Mouse (Mus musculus) hindbrain, embryonic 10.5 days (tissue): ENCODE measurements at regions not wholly inside any gene's neighbourhood (a gene's known extent, or its start where the extent isn't known, plus 50 kb on each side); places are given as distances from the start of the nearest gene placed in this dataset.
A peak's percentile ranks its signal among the peaks of the same experiment; 100 is the strongest.

ENCODE experiments used
- DNase-seq: peaks from one replicate; pipeline ENCODE4 v3.0.0-alpha.2; 2017; ENCODE audit warnings: low spot score
- H3K27ac ChIP-seq: fragments of 300-500 bp; sonication (generic); 2 replicates; pipeline ENCODE4 v1.5.1; 2016; ENCODE audit warnings: mild to moderate bottlenecking, moderate library complexity
- H3K27me3 ChIP-seq: fragments of 300-500 bp; sonication (generic); 2 replicates; pipeline ENCODE4 v1.6.1; 2016; ENCODE audit warnings: mild to moderate bottlenecking; ENCODE audit not compliant: poor library complexity, insufficient read depth, severe bottlenecking
- H3K36me3 ChIP-seq: fragments of 300-500 bp; sonication (generic); 2 replicates; pipeline ENCODE4 v1.6.1; 2016; ENCODE audit warnings: mild to moderate bottlenecking, moderate library complexity
- H3K4me1 ChIP-seq: fragments of 300-500 bp; sonication (generic); replicated peaks from 2 replicates; pipeline ENCODE4 v1.6.1; 2016; ENCODE audit warnings: mild to moderate bottlenecking
- H3K4me3 ChIP-seq: fragments of 300-500 bp; sonication (generic); 2 replicates; pipeline ENCODE4 v1.5.1; 2016; ENCODE audit warnings: mild to moderate bottlenecking, moderate library complexity
- H3K9me3 ChIP-seq: fragments of 300-500 bp; sonication (generic); 2 replicates; pipeline ENCODE4 v1.6.1; 2016; ENCODE audit warnings: mild to moderate bottlenecking, moderate library complexity
- WGBS: fragments of 180-500 bp; shearing (Covaris S2); methylation state at CpG from one replicate; pipeline ENCODE4 v1.1.7; 2016; 5-methylcytosine and 5-hydroxymethylcytosine counted together

GRCm38 (mm10) chr11:63211501-63211900 is 82.7 kb downstream of the Pmp22 start:
- Histone ChIP-seq H3K36me3 (no peaks in the 10 kb centered on the region), H3K27ac (no peak overlapping the region), H3K27me3 (no peaks in the 10 kb centered on the region), H3K4me1 (peaks cover 7% of the 10 kb centered on the region), H3K9me3 (no peaks in the 10 kb centered on the region), H3K4me3 (no peak overlapping the region)
- DNase-seq, result no peak
- 81% methylated on average over 4 of the region's 4 CpGs for WGBS

GRCm38 (mm10) chr11:63213043-63213442 is 84.3 kb downstream of the Pmp22 start:
- peaks cover 7% of the 10 kb centered on the region for H3K4me1 ChIP-seq
- no peaks in the 10 kb centered on the region for H3K27me3 ChIP-seq
- 15% methylated on average over 6 of the region's 6 CpGs for whole genome bisulfite sequencing

GRCm38 (mm10) chr11:63213901-63214425 is 85.2 kb downstream of the Pmp22 start:
- Histone ChIP-seq H3K27me3 (peaks cover 4% of the 10 kb centered on the region; the same call in 1 of the 2 replicates), H3K36me3 (no peaks in the 10 kb centered on the region), H3K4me3 (0 out of 2 replicates have a peak overlapping the region, but pooled peaks have one; percentile 11), H3K27ac (no peak overlapping the region), H3K4me1 (peaks cover 7% of the 10 kb centered on the region), H3K9me3 (no peaks in the 10 kb centered on the region)
- WGBS, result 49% methylated on average over 19 of the region's 19 CpGs
- DNase-seq, result peak; percentile 23

More at GRCm38 (mm10) chr11:63213043-63213442, 84.3 kb downstream of the Pmp22 start:
- DNase-seq, result peak; percentile 85
- Histone ChIP-seq H3K9me3 (no peaks in the 10 kb centered on the region), H3K36me3 (no peaks in the 10 kb centered on the region), H3K27ac (no peak overlapping the region), H3K4me3 (no peak overlapping the region)

- 88% methylated on average over 2 of the region's 2 CpGs for WGBS
- H3K36me3 ChIP-seq, result no peaks in the 10 kb centered on the region
Measured at GRCm38 (mm10) chr11:63215993-63216392, 87.2 kb downstream of the Pmp22 start.

GRCm38 (mm10) chr11:63217049-63217448 is 88.3 kb downstream of the Pmp22 start:
- H3K4me1 ChIP-seq, result peaks cover 7% of the 10 kb centered on the region
- peaks cover 4% of the 10 kb centered on the region; the same call in 1 of the 2 replicates for H3K27me3 ChIP-seq
- H3K36me3 ChIP-seq, result no peaks in the 10 kb centered on the region
- WGBS, result 61% methylated on average over 3 of the region's 3 CpGs
- DNase-seq, result no peak
- no peak overlapping the region for H3K4me3 ChIP-seq
- no peaks in the 10 kb centered on the region for H3K9me3 ChIP-seq
- no peak overlapping the region for H3K27ac ChIP-seq

More at GRCm38 (mm10) chr11:63215993-63216392, 87.2 kb downstream of the Pmp22 start:
- no peak overlapping the region for H3K4me3 ChIP-seq
- H3K27ac ChIP-seq, result no peak overlapping the region
- DNase-seq, result no peak
- H3K27me3 ChIP-seq, result peaks cover 4% of the 10 kb centered on the region; the same call in 1 of the 2 replicates
- peaks cover 7% of the 10 kb centered on the region for H3K4me1 ChIP-seq
- no peaks in the 10 kb centered on the region for H3K9me3 ChIP-seq

GRCm38 (mm10) chr11:63226471-63226870 is 97.7 kb downstream of the Pmp22 start:
- Histone ChIP-seq H3K4me1 (peaks cover under 1% of the 10 kb centered on the region; the same call in 1 of the 2 replicates), H3K9me3 (no peaks in the 10 kb centered on the region; the same call in 1 of the 2 replicates), H3K36me3 (no peaks in the 10 kb centered on the region), H3K27ac (no peak overlapping the region), H3K27me3 (no peaks in the 10 kb centered on the region), H3K4me3 (no peak overlapping the region)
- DNase-seq, result no peak
- WGBS, result 95% methylated on average over 3 of the region's 3 CpGs

- Histone ChIP-seq H3K4me1 (peaks cover 4% of the 10 kb centered on the region; the same call in 1 of the 2 replicates), H3K36me3 (no peaks in the 10 kb centered on the region), H3K9me3 (no peaks in the 10 kb centered on the region; the same call in 1 of the 2 replicates), H3K27me3 (no peaks in the 10 kb centered on the region), H3K4me3 (no peak overlapping the region), H3K27ac (no peak overlapping the region)
- DNase-seq, result no peak
- 88% methylated on average over 6 of the region's 6 CpGs for WGBS
Measured at GRCm38 (mm10) chr11:63230786-63231185, 102.0 kb downstream of the Pmp22 start.

GRCm38 (mm10) chr11:63233172-63233966 is 104.6 kb downstream of the Pmp22 start:
- peaks cover 4% of the 10 kb centered on the region; the same call in 1 of the 2 replicates for H3K4me1 ChIP-seq
- H3K9me3 ChIP-seq, result no peaks in the 10 kb centered on the region; the same call in 1 of the 2 replicates
- no peak for DNase-seq
- H3K27me3 ChIP-seq, result no peaks in the 10 kb centered on the region
- H3K27ac ChIP-seq, result no peak overlapping the region
- 82% methylated on average over 13 of the region's 13 CpGs for WGBS
- no peak overlapping the region for H3K4me3 ChIP-seq
- no peaks in the 10 kb centered on the region for H3K36me3 ChIP-seq

GRCm38 (mm10) chr11:63234481-63234880 is 105.7 kb downstream of the Pmp22 start:
- peaks cover 4% of the 10 kb centered on the region; the same call in 1 of the 2 replicates for H3K4me1 ChIP-seq
- WGBS, result 85% methylated on average over 6 of the region's 6 CpGs
- H3K27ac ChIP-seq, result no peak overlapping the region
- H3K9me3 ChIP-seq, result no peaks in the 10 kb centered on the region; the same call in 1 of the 2 replicates
- H3K27me3 ChIP-seq, result no peaks in the 10 kb centered on the region
- no peak for DNase-seq
- no peaks in the 10 kb centered on the region for H3K36me3 ChIP-seq
- H3K4me3 ChIP-seq, result no peak overlapping the region

GRCm38 (mm10) chr11:63238655-63239054 is 109.9 kb downstream of the Pmp22 start:
- 81% methylated on average over 4 of the region's 4 CpGs for WGBS
- H3K4me1 ChIP-seq, result no peaks in the 10 kb centered on the region
- no peaks in the 10 kb centered on the region for H3K9me3 ChIP-seq
- DNase-seq, result no peak
- H3K36me3 ChIP-seq, result no peaks in the 10 kb centered on the region
- H3K27ac ChIP-seq, result no peak overlapping the region
- H3K4me3 ChIP-seq, result no peak overlapping the region
- no peaks in the 10 kb centered on the region for H3K27me3 ChIP-seq

GRCm38 (mm10) chr11:63243906-63244416 is 115.2 kb downstream of the Pmp22 start:
- DNase-seq, result no peak
- Histone ChIP-seq H3K9me3 (no peaks in the 10 kb centered on the region), H3K4me1 (peaks cover 29% of the 10 kb centered on the region), H3K27ac (no peak overlapping the region), H3K4me3 (no peak overlapping the region), H3K27me3 (no peaks in the 10 kb centered on the region), H3K36me3 (no peaks in the 10 kb centered on the region)
- WGBS, result 78% methylated on average over 9 of the region's 9 CpGs

GRCm38 (mm10) chr11:63245041-63245440 is 116.3 kb downstream of the Pmp22 start:
- no peak for DNase-seq
- no peak overlapping the region for H3K4me3 ChIP-seq
- H3K4me1 ChIP-seq, result peaks cover 34% of the 10 kb centered on the region
- H3K36me3 ChIP-seq, result no peaks in the 10 kb centered on the region
- 81% methylated on average over 6 of the region's 6 CpGs for WGBS
- H3K27ac ChIP-seq, result peak overlapping the region; percentile 53
- H3K27me3 ChIP-seq, result no peaks in the 10 kb centered on the region
- H3K9me3 ChIP-seq, result no peaks in the 10 kb centered on the region
